Mouse (Mus musculus) olfactory bulb, adult 2 months (tissue): Measurements from ENCODE around the gene Wdtc1.

ENCODE experiments used
- CTCF ChIP-seq: fragments of 200-500 bp; IDR thresholded peaks from 2 replicates; pipeline ENCODE4 v1.5.1; 2012; ENCODE audit warnings: low read depth, mild to moderate bottlenecking, low read length, moderate library complexity; ENCODE audit not compliant: insufficient read depth
- POLR2A ChIP-seq: fragments of 200-500 bp; IDR thresholded peaks from 2 replicates; pipeline ENCODE4 v1.6.1; 2012; ENCODE audit warnings: mild to moderate bottlenecking, low read depth, low read length, moderate library complexity; ENCODE audit not compliant: insufficient read depth

- TF ChIP-seq CTCF (no peak), POLR2A (no peak)
These were observed 97.9 kb downstream of the Wdtc1 start for GRCm38 (mm10) chr4:133255392-133255791.
